Mouse (Mus musculus): Measurements from ENCODE around the gene AC141477.1. TPM values are rescaled to one million over a fixed set of nuclear protein-coding genes. Genes with fewer than 3 reads are reported as not detected.

Gene AC141477.1
- polyA plus RNA-seq, 1 experiment from 2014 or later: 2.0 TPM

- no peak for ATAC-seq
- Histone ChIP-seq H3K9ac (no peak within 1 kb of the TSS), H3K27me3 (replicated peaks) (no peaks in the 10 kb centered on the region), H3K9me3 (no peaks in the 10 kb centered on the region), H3K27ac (no peak within 1 kb of the TSS), H3K4me2 (replicated peaks) (no peak within 1 kb of the TSS), H3K4me1 (replicated peaks) (peaks cover 4% of the 10 kb centered on the region; the same call in 1 of the 2 replicates), H3K36me3 (no peaks in the 10 kb centered on the region), H3K4me3 (replicated peaks) (no peak within 1 kb of the TSS)
- 75% methylated on average over 5 of the region's 5 CpGs for WGBS
Measured at GRCm38 (mm10) chr10:76448851-76449250, 8.6 kb upstream of the AC141477.1 start, which contains the start of gene 2610028H24Rik. Gene 2610028H24Rik (plus strand): TSS chr10:76449081.

GRCm38 (mm10) chr10:76447406-76448229 lies 7.4 kb upstream of the AC141477.1 start:
- WGBS: 75% methylated on average over 15 of the region's 15 CpGs
- no peak for ATAC-seq
- Histone ChIP-seq H3K4me2 (replicated peaks) (no peak overlapping the region), H3K27ac (no peak overlapping the region), H3K4me1 (replicated peaks) (peaks cover 8% of the 10 kb centered on the region; the same call in 1 of the 2 replicates), H3K36me3 (no peaks in the 10 kb centered on the region), H3K27me3 (replicated peaks) (no peaks in the 10 kb centered on the region), H3K9ac (no peak overlapping the region), H3K4me3 (replicated peaks) (no peak overlapping the region), H3K9me3 (no peaks in the 10 kb centered on the region)

GRCm38 (mm10) chr10:76445996-76446681 lies 5.9 kb upstream of the AC141477.1 start:
- H3K27me3 ChIP-seq (replicated peaks): no peaks in the 10 kb centered on the region
- no peaks in the 10 kb centered on the region for H3K36me3 ChIP-seq
- WGBS: 61% methylated on average over 4 of the region's 4 CpGs
- H3K4me2 ChIP-seq (replicated peaks): no peak overlapping the region
- peak overlapping the region; percentile 56 for H3K27ac ChIP-seq
- H3K4me1 ChIP-seq (replicated peaks): peaks cover 13% of the 10 kb centered on the region; the same call in 1 of the 2 replicates
- H3K9ac ChIP-seq: no peak overlapping the region
- H3K9me3 ChIP-seq: no peaks in the 10 kb centered on the region
- H3K4me3 ChIP-seq (replicated peaks): no peak overlapping the region
- no peak for ATAC-seq

DNA sequence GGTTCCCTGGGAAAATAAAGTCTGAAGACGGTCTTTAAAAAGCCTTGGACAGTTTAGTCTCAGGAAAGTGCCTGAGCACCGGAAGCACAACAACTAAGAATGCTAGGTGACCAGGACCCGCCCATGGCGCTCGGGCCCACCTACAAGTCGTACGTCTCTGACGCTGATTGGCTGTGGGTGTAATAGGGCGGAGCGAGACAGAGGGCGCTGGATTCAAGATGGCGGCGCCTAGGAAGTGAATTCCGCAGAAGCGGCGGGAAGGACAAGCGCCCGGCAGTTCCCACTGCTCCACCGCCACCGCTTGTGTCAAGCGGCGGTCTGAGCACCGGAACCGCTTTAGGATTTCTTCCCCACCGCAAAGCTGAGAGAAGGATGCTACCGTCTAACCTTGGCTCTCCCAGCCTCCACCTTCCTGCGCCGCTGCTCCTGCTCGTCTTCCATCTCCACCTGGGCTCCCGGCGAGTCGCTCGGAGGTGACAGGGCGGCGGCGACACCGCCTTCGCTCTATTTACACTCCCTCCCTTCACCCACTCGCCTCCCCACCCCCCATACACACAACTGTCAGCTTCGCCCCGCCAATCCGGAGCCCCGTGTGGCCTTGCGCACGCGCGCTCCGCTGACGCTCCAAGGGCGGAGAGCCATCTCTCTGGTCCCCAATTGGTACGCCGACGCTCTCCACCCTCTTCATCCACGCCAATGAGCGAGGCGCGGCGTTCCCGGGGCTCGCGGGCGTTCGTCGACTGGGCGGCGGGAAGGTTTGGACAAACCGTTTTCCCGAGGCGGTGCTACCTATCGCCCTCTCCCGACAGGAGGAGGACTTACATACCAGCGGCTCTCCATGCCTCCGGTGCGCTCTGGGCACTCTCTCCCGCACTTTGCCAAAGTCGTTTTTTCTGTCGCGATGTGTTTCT lies 2.2 kb upstream of the AC141477.1 start, which contains the start of gene Pcnt:
TSS of gene Pcnt (minus strand) at position 609 of the 911 bp plus-strand sequence.
- 0 out of 2 replicates have a peak, but pooled peaks cover 4% of the 10 kb centered on the region for H3K36me3 ChIP-seq
- ATAC-seq: peak; percentile 99
- under 1% methylated on average over 78 of the region's 78 CpGs for WGBS
- H3K4me1 ChIP-seq (replicated peaks): peaks cover 13% of the 10 kb centered on the region; the same call in 1 of the 2 replicates
- H3K4me3 ChIP-seq (replicated peaks): peak within 1 kb of the TSS; percentile 79
- H3K27me3 ChIP-seq (replicated peaks): no peaks in the 10 kb centered on the region
- peak within 1 kb of the TSS; percentile 81 for H3K9ac ChIP-seq
- peak within 1 kb of the TSS; percentile 97 for H3K27ac ChIP-seq
- peak within 1 kb of the TSS; percentile 81 for H3K4me2 ChIP-seq (replicated peaks)
- no peaks in the 10 kb centered on the region for H3K9me3 ChIP-seq

- Histone ChIP-seq H3K9ac (no peak overlapping the region), H3K4me1 (replicated peaks) (peaks cover 9% of the 10 kb centered on the region; the same call in 1 of the 2 replicates), H3K27ac (no peak overlapping the region), H3K27me3 (replicated peaks) (no peaks in the 10 kb centered on the region), H3K9me3 (no peaks in the 10 kb centered on the region), H3K36me3 (peaks cover 29% of the 10 kb centered on the region), H3K4me2 (replicated peaks) (no peak overlapping the region), H3K4me3 (replicated peaks) (no peak overlapping the region)
- ATAC-seq: no peak
- WGBS: 90% methylated on average over 9 of the region's 9 CpGs
Measured at GRCm38 (mm10) chr10:76439107-76439890, 945 bp downstream of the AC141477.1 start.

- Histone ChIP-seq H3K36me3 (peaks cover 60% of the 10 kb centered on the region), H3K4me3 (replicated peaks) (no peak overlapping the region)
- WGBS: 94% methylated on average over 11 of the region's 11 CpGs
Measured at GRCm38 (mm10) chr10:76433925-76434324, 6.3 kb downstream of the AC141477.1 start.

GRCm38 (mm10) chr10:76425674-76426073 lies 14.6 kb downstream of the AC141477.1 start:
- H3K27ac ChIP-seq: no peak overlapping the region

More at GRCm38 (mm10) chr10:76433925-76434324, 6.3 kb downstream of the AC141477.1 start:
- no peaks in the 10 kb centered on the region for H3K4me1 ChIP-seq (replicated peaks)
- H3K27ac ChIP-seq: no peak overlapping the region
- no peaks in the 10 kb centered on the region for H3K9me3 ChIP-seq
- ATAC-seq: no peak
- H3K4me2 ChIP-seq (replicated peaks): no peak overlapping the region
- H3K27me3 ChIP-seq (replicated peaks): no peaks in the 10 kb centered on the region
- no peak overlapping the region for H3K9ac ChIP-seq

GRCm38 (mm10) chr10:76416811-76417210 lies 23.4 kb downstream of the AC141477.1 start:
- H3K36me3 ChIP-seq: peaks cover 49% of the 10 kb centered on the region
- no peak overlapping the region for H3K4me3 ChIP-seq (replicated peaks)
- no peaks in the 10 kb centered on the region for H3K9me3 ChIP-seq
- no peaks in the 10 kb centered on the region for H3K4me1 ChIP-seq (replicated peaks)
- no peak overlapping the region for H3K27ac ChIP-seq
- WGBS: 95% methylated on average over 12 of the region's 12 CpGs
- no peaks in the 10 kb centered on the region for H3K27me3 ChIP-seq (replicated peaks)
- no peak for ATAC-seq
- no peak overlapping the region for H3K4me2 ChIP-seq (replicated peaks)
- H3K9ac ChIP-seq: no peak overlapping the region

More at GRCm38 (mm10) chr10:76425674-76426073, 14.6 kb downstream of the AC141477.1 start:
- Histone ChIP-seq H3K4me2 (replicated peaks) (no peak overlapping the region), H3K27me3 (replicated peaks) (no peaks in the 10 kb centered on the region), H3K9ac (no peak overlapping the region), H3K4me3 (replicated peaks) (no peak overlapping the region), H3K36me3 (peaks cover 52% of the 10 kb centered on the region), H3K4me1 (replicated peaks) (no peaks in the 10 kb centered on the region), H3K9me3 (no peaks in the 10 kb centered on the region)
- no peak for ATAC-seq
- 91% methylated on average over 7 of the region's 7 CpGs for WGBS

- whole genome bisulfite sequencing: 95% methylated on average over 10 of the region's 10 CpGs
- ATAC-seq: no peak
- Histone ChIP-seq H3K27me3 (replicated peaks) (no peaks in the 10 kb centered on the region), H3K36me3 (peaks cover 50% of the 10 kb centered on the region), H3K9ac (no peak overlapping the region), H3K27ac (no peak overlapping the region), H3K9me3 (no peaks in the 10 kb centered on the region), H3K4me3 (replicated peaks) (no peak overlapping the region), H3K4me1 (replicated peaks) (no peaks in the 10 kb centered on the region), H3K4me2 (replicated peaks) (no peak overlapping the region)
Measured at GRCm38 (mm10) chr10:76408520-76408919, 31.7 kb downstream of the AC141477.1 start.

GRCm38 (mm10) chr10:76392596-76392995 lies 47.6 kb downstream of the AC141477.1 start:
- H3K27me3 ChIP-seq (replicated peaks): no peaks in the 10 kb centered on the region
- WGBS: 94% methylated on average over 12 of the region's 12 CpGs
- no peak overlapping the region for H3K4me2 ChIP-seq (replicated peaks)
- H3K36me3 ChIP-seq: peaks cover 34% of the 10 kb centered on the region
- H3K27ac ChIP-seq: no peak overlapping the region
- no peaks in the 10 kb centered on the region for H3K9me3 ChIP-seq
- H3K4me1 ChIP-seq (replicated peaks): no peaks in the 10 kb centered on the region
- no peak for ATAC-seq
- no peak overlapping the region for H3K4me3 ChIP-seq (replicated peaks)
- no peak overlapping the region for H3K9ac ChIP-seq

- H3K4me1 ChIP-seq (replicated peaks): no peaks in the 10 kb centered on the region
- H3K9me3 ChIP-seq: no peaks in the 10 kb centered on the region
- ATAC-seq: no peak
- no peak overlapping the region for H3K9ac ChIP-seq
- no peak overlapping the region for H3K4me2 ChIP-seq (replicated peaks)
- no peak overlapping the region for H3K27ac ChIP-seq
- no peaks in the 10 kb centered on the region for H3K27me3 ChIP-seq (replicated peaks)
- peaks cover 35% of the 10 kb centered on the region for H3K36me3 ChIP-seq
- no peak overlapping the region for H3K4me3 ChIP-seq (replicated peaks)
- 83% methylated on average over 9 of the region's 9 CpGs for WGBS
Measured at GRCm38 (mm10) chr10:76391786-76392185, 48.5 kb downstream of the AC141477.1 start.
